Mouse (Mus musculus) adrenal gland, postnatal 25 days (tissue): ENCODE measurements around the gene Dkkl1. TPM values are rescaled to one million over a fixed set of nuclear protein-coding genes. Genes with fewer than 3 reads are reported as not detected.

Experiments
- DNase-seq: peaks from one replicate; pipeline ENCODE4 v3.0.0; 2021; ENCODE audit warnings: mixed read lengths
- total RNA-seq: library from RNA; stranded (reverse); gene quantifications from 2 replicates; pipeline ENCODE4 v1.2.3, GENCODE M21; 2021

Gene Dkkl1
- total RNA-seq, 1 experiment from 2014 or later = not detected

DNA sequence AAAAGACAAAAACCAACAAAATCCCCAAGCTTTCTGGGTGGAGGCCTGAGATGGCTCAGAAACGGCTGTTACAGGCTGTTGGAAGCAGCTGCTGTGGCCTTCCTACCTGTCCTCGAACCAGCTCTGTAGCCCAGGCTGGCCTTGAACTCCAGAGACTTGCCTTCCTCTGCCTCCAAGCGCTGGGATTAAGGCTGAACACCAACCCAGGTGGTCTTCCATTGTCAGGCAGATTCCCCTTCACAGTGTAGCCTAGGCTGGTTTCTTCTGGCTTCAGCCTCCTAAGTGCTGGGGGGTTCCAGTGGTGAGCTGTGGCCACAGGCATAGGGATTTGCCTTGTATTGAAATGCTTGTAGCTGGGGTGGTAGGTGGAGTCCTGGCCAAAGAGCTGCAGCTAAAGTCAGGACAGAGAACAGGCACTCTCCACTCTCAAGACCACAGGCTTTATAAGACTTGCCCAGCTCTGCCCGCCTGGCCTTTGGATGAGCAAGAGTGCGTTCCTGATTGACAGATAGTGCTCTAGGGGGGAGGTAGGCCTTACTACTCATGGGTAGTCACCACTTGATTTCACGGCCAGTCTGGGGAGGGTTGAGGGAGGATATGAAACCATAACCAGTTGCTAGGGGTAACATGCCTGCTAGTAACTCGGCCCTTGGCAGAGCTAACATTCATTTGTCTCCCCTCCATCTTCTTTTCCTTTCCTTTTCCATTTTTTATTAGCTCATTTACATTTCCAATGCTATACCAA lies 17.7 kb upstream of the Dkkl1 start:
- DNase-seq = no peak

DNA sequence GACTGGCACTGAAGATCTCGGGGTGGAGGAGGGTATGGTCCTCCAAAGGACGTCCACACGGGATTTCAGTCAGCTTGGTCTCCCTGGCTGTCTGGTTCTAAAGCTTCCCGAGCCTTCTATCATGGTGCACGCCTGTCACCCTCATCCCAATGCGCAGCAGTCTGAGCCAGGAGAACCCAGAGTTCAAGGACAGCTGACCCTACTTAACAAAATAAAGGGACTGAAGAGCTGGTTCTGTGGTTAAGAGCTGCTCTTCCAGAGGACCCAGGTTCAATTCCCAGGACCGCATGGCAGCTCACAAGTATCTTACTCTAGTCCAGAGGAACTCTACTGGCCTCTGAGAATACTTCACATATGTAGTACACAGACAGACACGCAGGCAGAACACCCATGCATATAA lies 17.1 kb upstream of the Dkkl1 start:
- no peak for DNase-seq

DNA sequence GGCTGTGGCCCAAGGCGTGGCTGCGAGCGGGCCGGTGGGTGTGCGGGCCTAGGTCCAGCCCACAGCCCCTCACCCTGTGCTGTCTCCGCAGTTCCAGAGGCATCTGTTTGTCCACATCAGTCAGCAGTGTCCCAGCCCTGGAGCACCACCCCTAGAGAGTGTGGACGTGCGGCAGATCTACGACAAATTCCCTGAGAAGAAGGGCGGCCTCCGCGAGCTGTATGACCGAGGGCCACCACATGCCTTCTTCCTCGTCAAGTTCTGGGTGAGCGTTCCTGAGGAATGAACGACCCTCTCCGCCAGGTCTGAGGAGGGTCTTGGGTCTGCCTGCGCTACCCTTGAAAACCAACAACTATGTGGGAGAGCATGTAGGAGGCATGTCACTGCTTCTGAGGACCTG lies 16.6 kb upstream of the Dkkl1 start:
- DNase-seq = no peak

DNA sequence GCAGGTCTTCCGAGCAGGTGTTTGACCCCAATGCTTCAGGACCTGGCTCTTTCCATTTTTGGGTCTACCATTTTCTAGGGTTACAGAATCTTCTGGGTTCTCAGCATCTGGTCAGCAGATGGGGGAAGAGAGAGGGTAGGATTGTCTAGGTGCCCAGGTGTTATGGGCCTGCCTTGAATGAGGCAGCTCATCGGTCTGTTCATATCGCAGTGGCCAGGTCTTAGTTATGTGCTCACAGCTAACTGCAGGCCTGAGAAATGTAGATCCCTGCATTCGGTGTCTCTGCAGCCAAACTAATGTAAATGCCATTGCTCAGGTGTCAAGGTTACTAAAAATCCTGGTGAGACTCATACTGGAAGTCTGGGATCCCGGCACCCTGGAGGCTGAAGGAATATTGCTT lies 14.5 kb upstream of the Dkkl1 start:
- DNase-seq = no peak

DNA sequence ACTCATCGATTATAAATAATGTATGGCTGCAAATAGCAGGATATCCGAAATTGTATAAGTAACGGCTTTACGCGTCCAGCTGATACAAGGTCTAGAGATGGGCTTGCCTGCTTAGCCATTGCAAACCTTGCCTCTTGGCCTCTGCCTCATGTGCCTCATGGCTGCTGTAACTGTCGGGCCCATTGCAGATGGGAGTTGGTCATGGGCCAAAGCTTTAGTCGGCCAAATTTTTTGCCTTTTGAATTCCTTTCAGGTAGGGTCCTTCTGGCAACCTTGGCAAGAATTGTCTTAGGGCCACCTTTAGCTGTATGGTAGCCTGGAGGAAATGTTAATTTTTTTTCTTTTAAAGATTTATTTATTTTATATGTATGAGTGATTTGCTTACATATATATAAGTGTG lies 12.9 kb upstream of the Dkkl1 start:
- no peak for DNase-seq

DNA sequence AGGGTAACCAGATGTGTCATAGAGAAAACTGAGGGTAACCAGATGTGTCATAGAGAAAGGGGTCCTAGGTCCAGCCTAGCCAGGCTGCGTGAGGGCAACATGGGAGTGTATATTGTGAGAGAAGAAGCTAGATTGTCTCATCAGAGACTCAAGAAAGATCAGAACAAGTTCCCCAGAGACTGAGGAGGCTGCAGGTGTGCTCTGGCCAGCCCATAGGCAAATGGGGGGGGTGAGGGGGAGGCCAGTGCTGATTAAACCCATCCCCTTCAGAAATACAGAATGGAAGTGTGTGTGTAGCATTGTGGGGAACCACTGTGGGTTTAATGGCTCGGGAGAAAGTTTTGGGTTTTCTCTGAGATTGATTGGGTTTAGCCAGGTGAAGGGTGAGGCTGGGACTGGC lies 9.7 kb upstream of the Dkkl1 start:
- no peak for DNase-seq

DNA sequence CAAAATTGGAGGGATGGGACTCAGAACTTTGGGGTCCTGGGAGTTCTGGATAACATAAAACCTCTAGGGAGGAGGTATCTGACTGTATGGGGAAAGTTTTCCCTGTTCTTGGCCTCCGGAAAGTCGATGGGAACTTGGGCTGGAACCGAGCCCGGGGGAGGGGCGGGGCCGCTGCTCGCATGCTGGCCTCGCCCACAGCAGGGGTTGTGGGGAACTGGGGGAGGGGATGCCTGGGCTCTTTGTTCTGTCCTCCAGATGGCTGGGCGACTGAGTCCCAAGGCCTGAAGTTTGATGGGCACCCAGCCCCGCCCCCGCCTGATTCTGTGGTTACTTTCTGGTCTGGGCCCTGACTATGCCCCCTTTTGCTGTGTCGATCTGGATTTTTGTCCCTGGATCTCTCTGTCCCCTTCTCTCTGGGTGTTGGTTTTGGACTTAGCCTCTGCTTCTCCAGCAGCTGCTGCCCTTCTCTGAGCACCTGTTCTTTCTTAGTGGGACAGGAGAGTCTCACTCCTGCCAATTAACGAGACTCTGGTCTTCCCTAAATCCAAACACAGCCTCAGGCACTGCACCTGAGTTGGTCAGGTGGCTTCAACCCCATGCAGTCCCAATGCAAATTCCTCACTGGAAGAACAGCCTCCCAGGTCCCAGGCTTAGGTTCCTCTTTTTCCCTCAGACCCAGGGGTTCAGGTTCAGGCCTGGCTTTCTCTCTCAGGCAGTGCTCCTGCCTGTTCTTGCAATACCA lies 4.7 kb upstream of the Dkkl1 start:
- peak; percentile 71 for DNase-seq

DNA sequence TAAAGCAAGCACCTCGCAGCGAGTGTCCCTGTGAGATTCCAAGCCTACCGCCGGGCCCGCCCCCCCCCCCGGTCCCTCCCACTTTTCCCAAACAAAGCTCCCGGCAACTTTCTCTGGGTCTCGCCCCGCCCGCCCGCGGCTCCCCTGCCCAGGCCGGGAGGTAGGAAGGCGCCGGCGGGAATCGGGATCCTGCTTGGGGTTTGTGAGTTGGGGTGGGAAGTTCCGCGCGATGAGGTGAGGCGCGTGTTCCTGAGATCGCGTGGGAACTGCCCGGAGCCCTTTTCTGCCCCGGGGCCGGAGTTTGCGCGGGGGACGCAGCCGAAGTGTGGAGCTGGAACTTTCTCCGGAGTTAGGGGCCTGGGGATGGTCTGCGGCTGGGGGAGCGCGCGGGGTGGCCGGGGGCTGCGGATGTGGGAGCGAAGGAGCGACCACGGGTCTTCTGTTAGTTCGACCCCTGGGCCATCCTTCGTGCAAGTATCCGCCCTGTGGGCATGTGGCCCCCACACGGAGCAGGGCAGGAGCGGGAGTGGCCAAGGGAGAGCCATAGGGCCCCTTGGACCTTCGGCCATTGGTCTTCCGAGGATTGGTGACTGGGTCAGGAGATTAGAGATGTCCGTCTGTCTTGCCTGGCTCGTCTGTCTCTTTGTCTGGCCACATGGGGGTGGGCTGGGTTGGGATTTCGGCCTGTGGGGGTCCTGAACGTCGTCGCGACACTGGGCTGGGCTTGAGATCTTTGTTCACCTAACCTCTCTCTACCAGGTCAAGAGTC lies 3.9 kb upstream of the Dkkl1 start, which contains the start of gene Tead2:
Tead2 (plus strand) TSS at position 81 of the 769 bp plus-strand sequence.
- DNase-seq = peak; percentile 61

DNA sequence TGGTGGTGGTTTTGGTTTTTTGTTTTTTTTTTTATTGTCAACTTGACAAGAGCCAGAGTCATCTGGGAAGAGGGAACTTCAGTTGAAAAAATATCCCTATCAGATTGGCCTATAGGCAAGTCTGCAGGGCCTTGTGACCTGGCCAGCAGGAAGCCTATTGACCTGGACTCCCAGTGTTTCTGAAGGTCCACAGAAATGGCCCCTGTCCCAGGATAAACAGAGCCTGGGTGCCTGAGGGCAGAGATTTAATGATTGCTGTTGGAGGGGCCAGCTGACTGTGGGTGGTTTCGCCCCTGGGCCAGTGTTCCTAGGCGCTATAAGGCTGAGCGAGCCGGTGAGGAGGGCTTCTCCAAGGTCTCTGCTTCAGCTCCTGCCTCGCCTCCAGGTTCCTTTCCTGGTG lies 1.8 kb upstream of the Dkkl1 start:
- no peak for DNase-seq

DNA sequence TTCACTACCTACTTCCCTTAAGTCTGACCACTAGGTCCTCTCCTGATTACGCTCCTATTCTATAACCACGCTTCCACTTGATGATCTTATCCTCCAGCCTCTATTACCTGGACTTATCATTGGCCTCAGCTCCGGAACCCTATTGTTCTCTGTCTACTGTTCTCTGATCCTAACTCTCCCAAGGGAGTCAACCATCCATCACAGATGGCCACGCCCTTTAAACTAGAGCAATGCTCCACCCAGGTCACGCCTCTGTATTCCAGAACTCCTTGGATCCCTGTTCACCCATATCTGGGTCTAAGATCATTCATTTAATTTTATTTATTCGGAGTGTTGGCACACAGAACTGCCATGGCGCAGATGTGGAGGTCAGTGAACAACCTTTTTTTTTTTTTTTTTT lies 409 bp upstream of the Dkkl1 start:
- no peak for DNase-seq

DNA sequence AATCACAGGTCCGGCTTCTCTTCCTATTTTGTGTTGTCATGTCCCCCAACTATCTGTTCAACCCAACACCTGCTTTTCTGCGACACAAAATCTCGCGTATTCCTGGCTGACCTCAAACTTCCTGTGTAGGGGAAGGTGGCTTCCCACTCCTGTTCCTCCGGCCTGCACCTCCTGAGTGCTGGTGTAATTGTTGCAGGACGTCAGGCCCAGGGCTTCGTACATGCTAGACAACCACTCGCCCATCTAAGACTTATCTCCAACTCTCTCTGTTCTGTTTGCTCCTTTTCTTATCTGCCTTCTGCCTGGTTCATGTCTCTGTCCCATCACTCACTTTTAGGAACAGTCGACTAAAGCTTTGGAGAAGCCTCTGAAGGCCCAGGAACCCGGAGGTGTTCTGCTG lies 877 bp downstream of the Dkkl1 start:
- DNase-seq = no peak

DNA sequence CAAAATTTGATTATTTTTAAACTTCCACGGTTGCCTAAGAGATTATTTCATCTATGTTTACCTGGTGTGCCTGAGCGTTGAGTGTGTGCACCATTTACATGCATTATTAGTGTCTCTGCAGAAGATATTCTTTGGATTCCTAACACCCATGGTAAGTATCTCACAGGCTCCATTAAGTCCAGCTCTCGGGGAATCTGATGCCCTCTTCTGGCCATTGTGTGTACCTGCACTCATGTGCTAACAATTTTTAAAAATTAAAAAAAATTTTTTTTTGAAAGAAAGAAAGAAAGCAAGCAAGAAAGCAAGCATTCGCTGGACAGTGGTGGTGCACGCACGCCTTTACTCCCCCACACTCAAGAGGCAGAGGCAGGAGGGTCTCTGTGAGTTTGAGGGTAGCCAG lies 3.7 kb downstream of the Dkkl1 start:
- no peak for DNase-seq

DNA sequence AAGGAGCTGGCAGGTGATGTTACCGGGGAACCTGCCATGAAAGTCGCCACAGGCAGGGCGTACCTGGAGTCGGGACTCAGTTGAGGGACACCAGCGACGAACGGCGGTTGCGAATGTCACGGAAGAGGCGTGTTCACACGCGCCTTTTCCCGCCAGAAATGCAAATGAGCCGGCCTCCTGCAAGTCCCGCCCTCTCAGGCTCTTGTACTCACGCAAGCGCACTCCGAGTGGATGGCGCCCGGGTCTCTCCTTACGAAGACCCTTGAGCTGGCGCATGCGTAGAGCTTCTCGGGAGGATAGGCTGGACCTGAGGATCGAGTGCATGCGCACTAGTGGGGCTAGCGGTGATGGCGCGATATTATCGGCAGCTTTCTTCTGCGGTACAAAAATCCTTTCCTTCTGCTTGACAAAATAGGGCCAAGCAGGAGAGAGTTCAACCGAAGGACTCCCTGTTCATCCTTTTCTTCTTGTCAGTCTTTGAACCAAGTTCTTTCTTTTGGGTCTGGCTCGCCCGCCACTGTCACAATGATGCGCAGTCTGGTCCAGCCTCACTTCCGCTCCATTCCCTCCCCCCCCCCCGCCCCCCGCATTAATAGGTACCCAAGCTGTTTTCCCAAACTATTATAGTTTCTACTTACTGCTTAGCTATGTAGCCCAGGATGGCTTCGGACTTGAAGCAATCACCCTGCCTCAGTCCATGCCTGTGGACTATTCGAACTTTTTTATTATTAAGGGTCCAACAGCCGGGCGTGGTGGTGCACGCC lies 7.4 kb downstream of the Dkkl1 start, which contains the start of gene Ccdc155:
Ccdc155 (minus strand) TSS at position 513 of the 764 bp plus-strand sequence.
- DNase-seq = peak; percentile 90

DNA sequence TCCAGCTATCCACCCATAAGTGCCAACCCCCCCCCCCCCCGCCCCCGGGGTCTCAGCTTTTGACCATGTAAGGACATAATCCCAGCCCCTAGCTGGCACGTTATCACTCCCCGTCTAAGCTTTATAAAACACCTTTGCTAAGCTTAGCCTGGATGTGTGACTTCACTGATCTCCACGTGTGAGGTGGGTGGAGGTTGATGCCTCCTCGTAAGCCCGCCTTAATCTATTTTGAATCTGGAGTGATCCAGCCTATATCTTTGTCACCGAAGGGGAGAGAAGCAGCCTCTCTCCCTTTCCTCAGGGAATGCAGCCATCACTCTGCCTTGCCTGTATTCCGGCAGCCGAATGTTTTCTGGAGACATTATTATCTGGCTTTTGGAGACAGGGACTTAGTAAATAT lies 9.3 kb downstream of the Dkkl1 start:
- DNase-seq = no peak

DNA sequence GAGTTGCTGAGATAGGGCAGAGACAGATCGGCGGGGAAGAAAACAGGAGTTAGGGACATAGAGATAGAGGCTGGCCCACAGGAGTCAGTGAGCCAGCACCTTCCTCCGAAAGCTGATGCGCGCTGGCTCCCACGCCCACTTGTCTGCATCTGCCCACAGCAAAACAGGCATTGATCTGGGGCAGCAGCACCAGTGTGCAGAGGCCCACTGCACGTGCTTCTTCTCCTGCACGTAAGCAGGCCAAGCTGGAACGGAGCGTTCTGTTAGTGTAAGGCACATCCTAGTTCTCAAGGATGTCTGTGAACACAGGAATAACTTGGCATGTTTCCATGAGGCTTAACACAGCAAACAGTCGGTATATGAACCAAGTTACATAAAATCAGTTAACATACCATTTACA lies 13.0 kb downstream of the Dkkl1 start:
- DNase-seq = no peak

DNA sequence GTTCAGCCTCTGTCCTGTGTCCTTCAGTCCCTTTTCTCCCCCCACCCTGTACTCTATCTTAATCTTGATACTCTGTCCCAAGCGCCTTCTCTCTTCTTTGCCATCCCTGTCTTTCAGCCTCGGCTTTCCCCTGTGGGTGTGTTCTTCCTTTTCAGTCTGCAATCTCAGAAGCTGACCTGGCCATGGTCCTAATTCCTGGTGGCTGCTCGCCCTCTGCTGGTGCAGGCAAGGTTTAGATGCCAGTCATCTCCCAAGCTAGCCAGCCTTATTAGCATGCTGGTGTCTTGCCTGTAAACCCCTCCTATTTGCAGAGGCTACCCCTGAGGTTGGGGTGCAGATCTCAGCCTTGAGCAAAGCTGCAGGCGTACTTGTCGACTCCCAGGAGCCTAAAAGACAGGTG lies 13.5 kb downstream of the Dkkl1 start:
- DNase-seq = peak; percentile 76

DNA sequence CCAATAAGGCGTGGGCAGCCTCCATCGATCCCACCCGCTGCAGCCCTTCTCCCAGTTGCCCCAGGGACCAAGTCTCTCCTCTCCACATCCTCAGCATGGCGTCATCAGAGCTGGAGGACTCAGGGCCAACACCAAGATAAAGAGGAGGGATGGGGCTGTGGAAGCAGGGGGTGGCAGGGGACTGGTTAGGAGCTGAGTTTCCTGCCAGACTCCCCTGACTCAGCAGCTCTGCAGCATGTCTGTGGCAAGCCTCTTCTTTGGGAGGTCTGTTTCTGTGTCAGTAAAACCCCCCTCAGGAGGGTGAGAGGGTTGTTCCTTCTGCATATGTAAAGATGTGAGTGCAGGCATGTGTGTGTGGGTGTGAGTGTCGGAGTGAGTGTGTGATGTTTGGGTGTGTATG lies 15.0 kb downstream of the Dkkl1 start:
- no peak for DNase-seq

DNA sequence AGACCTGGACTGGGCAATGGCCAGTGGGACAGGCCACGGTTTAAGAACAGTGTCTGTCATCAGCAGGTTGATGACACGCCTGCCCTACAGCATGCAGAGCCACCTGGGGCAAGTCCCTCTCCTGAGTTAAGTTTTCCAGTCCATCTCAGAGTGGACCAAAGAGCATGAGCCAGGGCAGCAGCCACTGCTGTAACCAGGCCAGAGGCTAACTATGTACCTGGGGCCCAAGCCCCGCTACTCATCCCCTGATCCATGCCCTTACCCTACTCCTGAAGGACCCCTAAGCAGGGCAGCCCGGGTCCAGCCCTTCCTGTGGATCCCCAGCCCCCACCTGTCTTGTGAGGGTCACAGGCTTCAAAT lies 15.8 kb downstream of the Dkkl1 start:
- DNase-seq = no peak

DNA sequence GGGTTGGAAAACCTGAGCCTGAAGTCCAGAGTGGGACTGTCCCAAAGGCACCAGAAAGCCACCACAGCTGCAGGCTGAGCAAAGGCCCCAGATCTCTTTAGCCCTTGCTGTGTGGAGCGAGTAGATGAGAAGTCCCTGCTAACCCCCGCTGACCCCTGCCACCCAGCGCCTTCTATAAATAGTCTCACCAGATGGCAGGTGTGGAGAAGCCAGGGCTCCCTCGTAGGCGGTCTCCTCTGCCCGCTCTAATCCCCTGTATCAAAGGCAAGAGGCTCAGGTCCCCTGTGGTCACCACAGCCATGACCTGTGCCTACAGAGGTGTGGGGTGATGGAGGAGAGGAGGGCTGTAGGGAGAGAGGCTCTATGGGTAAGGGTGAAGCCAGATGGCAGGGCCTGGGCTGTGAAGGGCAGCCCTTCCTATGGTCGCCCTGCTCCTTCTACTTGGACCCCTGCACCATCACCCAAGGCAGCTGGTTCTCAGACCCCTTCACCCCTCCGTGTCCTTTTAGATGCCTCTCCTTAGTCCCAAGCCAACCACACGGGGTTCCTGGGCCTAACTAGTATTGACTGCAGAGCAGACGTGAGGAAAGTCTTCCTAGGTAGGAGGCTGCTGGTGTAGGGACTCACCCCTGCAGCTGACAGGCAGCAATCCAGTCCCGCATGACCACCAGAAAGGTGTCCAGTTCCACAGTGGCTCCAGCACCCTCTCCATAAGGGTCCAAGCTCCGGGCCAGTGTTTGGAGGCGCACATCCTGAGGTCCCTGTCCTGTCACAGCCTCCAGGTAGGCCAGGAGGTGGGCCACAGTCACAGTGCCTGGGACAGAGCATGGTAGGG lies 16.4 kb downstream of the Dkkl1 start:
- no peak for DNase-seq

DNA sequence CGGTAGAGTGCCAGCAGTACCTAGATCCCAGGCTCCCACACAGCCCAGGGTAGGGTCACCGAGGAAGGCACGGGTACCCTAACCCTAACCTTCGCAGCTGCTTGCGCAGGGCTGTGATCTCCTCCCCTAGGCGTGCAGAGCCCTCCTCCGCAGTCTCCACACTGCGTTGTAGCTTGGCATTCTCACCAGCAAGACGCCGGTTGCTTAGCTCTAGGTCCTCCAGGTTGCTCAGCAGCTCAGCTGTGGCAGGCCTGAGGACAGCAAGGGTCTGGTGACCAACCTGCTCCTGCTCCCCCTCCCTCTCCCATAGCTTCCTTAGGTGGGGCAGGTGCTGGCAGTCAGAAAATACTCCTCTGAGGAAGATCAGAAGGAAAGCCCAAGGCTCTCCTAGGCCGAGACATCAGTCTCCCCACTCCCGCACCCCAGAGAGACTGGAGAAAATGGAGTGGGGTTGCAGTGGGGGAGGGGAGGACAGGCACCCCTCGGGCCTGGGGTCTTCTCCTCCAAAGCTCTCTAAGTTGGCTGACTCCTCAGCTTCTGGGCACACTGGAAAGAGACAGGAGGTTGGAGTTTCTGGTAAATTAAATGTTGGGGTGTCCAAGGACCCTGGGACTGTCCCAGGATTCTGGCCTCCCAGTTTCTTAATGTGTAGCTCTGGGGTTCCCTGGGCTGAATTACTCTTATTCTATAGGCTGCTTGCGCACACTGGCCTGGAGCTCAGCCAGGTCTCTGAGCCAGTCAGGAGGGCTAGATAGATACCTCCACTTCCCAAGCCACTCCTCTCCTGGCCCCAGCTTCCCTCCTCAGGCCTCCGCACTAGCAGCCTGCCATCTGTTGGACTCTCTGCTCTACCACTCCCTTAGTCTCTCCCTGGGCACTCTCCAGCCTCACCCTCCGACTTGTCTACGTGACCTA lies 17.8 kb downstream of the Dkkl1 start:
- no peak for DNase-seq
